Mouse (Mus musculus) brain, adult 2 months (tissue): ENCODE results near the gene Ctc1.

Source experiments
- DNase-seq: peaks from one replicate; pipeline ENCODE4 v3.0.0; 2011; ENCODE audit warnings: low read depth, low spot score

Gene Ctc1

GRCm38 (mm10) chr11:69047592-69047991 lies 31.9 kb downstream of the Ctc1 start:
- DNase-seq = no peak

- DNase-seq = no peak
Observed at GRCm38 (mm10) chr11:69048151-69048550, 32.4 kb downstream of the Ctc1 start.

DNA sequence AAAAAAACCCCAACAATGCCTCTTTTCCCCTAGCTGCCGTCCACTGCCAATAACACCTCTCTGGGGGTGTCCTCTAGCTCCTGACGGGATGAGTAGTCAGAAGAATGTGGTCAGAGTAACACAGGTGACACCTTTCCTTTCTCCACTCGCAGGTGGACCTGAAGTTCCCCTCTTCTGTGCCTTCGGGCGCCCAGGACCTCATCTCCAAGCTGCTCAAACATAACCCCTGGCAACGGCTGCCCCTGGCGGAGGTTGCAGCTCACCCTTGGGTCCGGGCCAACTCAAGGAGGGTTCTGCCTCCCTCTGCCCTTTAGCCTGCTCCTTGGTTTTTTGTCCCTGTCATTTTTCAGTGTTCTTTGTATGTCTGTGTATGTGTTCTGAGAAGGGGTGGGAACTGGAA lies 35.0 kb downstream of the Ctc1 start:
- DNase-seq = no peak

GRCm38 (mm10) chr11:69051771-69052170 lies 36.1 kb downstream of the Ctc1 start:
- DNase-seq = no peak

- no peak for DNase-seq
Observed at GRCm38 (mm10) chr11:69052824-69053421, 37.2 kb downstream of the Ctc1 start.

DNA sequence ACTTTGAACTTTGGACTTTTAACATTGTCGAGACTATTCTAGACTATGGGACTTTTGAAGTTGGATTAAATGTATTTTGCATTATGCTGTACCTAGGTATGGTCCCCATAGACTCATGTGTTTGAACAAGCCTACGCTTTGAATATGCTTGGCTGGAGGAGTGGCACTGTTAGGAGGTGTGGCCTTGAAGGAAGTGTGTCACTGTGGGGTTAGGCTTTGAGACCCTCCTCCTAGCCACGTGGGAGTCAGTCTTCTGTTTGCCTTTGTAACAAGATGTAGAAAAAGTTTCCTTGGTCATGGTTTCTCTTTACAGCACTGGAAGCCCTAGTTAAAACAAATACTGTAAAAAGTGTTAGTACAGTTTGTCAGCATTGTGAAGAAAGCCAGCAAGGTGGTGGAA lies 38.1 kb downstream of the Ctc1 start:
- no peak for DNase-seq

GRCm38 (mm10) chr11:69058265-69058664 lies 42.6 kb downstream of the Ctc1 start:
- no peak for DNase-seq

DNA sequence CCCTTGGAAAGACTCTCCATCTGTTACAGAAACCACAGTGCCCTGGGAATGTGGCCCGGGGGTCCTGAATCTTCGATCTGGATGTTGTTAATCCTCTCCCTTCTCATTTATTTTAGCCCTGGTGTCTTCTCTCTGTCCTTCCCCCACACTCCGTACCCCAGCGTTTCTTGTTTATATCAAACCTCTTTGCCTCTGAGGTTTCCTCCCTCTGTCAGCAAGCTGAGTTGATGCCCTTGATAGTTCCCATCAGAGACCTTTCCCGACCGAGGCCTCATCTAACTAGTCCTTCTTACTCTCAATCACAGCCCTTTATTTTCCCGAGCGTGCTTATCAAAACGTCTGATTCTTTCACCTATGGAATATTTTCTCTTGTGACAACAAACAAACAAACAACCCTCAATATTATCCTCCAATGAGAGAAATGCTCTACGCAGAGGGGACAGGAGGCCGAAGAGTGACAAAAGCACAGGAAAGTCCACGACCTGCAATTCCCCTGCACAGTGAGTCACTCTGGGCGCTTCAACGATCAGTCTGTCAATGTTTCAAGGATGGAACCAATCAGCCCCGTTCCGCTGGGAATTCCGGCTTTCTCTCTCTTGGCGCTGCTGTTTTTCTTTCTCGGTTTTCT lies 43.1 kb downstream of the Ctc1 start:
- no peak for DNase-seq

GRCm38 (mm10) chr11:69059357-69059974 lies 43.8 kb downstream of the Ctc1 start, which contains the start of gene Borcs6:
TSS of gene Borcs6 (plus strand) at chr11:69059717.
- peak; percentile 100 for DNase-seq

GRCm38 (mm10) chr11:69059975-69060411 lies 44.3 kb downstream of the Ctc1 start:
- DNase-seq = peak; percentile 49

DNA sequence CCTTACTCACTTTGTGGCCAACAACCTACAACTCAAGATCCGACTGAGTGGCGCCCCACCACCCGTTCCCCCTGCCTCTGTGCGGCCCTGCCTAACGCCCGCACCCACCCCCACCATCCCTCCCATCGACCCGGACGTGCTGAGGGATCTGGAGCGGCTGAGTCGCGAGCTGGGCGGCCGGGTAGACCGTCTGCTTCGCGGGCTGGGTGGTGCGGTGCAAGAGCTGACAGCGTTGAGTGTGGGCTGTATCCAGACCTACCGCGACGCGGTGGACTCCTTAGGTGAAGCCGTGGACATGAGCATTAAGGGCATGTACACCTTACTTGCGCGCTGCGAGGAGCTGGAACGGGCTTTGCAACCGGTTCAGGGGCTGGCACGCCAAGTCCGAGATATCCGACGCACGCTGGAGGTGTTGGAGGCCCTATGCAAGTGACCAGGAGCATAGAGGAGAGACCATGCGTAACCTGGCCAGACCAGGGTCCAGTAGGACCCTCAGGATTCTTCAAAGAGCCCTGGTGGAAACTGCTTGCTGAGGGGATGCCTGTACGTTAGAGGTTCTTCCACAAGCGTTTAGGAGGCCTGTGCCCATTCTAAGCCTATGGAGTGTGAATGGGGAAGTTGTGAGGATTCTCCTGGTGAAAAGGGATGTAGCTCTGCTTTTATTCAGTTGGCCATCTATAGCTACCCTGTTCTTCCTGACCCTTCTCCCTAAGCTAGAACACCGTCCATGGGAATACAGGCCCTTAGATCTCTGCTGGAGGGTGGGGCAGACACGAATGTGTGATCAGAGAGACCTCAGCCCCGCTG lies 44.9 kb downstream of the Ctc1 start:
- DNase-seq = peak; percentile 47

GRCm38 (mm10) chr11:69061255-69061912 lies 45.7 kb downstream of the Ctc1 start:
- DNase-seq = peak; percentile 45

- peak; percentile 83 for DNase-seq
Observed at GRCm38 (mm10) chr11:69062194-69062760, 46.6 kb downstream of the Ctc1 start.

DNA sequence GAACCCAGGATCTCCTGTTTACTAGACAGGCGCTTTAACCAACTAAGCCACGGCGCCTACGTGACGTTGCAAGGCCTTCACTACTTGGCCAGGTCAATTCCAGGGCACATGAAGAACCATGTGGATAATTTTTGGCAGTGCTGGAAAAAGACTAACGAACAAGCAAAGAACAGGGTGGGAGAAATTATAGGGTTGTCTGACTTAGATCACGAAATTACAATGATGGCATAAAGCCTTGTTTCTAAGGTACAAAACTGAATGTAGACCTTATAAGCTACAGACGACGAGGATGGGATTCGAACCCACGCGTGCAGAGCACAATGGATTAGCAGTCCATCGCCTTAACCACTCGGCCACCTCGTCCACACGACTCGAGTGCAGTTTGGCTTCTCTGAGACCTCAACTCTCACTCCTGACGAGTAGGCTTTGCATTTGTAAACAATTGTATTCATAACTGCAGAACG lies 47.1 kb downstream of the Ctc1 start:
- peak; percentile 94 for DNase-seq

GRCm38 (mm10) chr11:69063413-69064201 lies 47.9 kb downstream of the Ctc1 start:
- DNase-seq = peak; percentile 81

GRCm38 (mm10) chr11:69064259-69065133 lies 48.8 kb downstream of the Ctc1 start:
- no peak for DNase-seq

DNA sequence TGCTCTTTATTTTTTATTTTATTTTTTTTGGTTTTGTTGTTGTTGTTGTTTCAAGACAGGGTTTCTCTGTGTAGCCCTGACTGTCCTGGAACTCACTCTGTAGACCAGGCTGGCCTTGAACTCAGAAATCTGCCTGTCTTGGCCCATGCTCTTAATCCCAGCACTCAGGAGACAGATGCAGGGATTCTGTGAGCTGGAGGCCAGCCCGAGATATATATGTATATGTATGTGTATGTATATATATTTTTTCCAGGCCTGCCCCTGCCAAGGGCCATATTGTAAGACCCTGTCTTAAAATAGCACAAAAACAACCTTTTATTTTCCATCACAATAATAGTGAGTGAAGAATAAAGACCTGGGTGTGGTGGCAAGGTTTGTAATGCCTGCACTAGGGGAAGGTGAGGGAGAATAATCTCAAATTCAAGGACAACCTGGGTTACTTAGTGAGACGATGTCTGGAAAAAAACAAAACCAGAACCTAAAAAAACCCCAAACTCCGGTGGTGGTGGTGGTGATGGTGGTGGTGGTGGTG lies 49.7 kb downstream of the Ctc1 start:
- DNase-seq = no peak

DNA sequence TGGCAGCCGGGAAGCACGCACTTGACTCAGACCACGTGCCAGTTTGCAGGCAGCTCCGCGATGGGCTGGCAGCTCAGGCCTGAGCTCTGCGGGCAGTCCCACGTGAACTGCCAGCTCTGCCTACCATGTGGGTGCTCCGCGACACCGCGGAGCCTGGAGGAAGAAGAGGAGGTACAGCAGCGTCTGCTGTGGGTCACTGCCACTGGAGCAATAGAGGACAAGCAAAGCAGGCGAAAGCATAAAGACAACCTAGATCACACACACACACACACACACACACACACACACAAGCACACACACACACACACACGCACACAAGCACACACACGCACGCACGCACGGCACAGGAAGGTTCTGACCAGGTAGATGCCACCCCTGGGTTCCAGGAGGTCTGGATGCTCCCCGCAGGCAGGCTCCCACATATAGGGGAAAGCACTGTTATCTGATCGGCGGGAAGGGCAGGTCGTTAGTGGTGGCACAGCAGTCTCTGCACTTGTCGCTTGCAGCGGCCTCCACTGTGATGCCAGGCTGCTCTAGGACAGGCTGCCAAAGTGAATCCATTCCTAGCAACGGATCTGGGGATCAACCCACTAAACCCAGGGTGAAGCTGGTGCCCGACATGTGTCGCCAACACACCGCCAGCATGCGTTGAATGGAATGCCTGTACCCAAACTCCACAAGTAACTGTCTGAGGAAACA lies 50.6 kb downstream of the Ctc1 start:
- DNase-seq = peak; percentile 90
